Mouse (Mus musculus): ENCODE data around the gene Hsf5.
A peak's percentile ranks its signal among the peaks of the same experiment; 100 is the strongest.

The Hsf5 gene

DNA sequence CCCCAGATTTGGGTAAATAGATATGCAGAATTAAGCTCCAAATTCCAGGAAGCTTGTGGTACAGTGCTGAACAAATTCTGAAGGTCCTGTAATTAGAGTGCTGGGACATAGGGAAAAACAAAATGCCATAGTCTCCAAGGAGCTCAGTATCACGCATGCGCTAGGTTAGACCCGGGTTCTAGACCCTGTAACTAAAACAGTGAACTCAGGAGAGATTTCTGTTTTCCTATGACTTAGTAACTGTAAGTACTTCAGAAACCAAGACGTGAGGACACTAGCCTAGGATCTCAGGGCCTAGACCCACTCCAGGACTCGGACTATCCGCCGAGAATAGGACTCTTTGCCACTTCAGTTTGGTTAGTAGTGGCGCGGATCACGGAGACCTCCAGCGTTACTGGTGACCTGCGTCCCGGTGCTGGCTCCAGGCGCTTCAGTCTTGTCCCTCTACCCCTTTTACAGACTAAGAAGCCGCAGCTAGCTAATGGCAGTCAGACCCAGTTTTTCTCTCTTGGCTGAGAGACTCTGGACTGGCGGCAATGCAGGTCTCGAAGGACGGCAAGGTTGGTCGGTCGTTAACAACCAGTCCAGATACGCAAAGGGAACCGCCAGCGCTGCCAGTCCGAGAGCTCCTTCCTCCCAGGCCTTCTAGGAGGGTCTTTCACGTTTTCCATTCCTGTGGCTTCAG is 26.0 kb upstream of the Hsf5 start:
- DNase-seq, result peak; percentile 55 to 72

DNA sequence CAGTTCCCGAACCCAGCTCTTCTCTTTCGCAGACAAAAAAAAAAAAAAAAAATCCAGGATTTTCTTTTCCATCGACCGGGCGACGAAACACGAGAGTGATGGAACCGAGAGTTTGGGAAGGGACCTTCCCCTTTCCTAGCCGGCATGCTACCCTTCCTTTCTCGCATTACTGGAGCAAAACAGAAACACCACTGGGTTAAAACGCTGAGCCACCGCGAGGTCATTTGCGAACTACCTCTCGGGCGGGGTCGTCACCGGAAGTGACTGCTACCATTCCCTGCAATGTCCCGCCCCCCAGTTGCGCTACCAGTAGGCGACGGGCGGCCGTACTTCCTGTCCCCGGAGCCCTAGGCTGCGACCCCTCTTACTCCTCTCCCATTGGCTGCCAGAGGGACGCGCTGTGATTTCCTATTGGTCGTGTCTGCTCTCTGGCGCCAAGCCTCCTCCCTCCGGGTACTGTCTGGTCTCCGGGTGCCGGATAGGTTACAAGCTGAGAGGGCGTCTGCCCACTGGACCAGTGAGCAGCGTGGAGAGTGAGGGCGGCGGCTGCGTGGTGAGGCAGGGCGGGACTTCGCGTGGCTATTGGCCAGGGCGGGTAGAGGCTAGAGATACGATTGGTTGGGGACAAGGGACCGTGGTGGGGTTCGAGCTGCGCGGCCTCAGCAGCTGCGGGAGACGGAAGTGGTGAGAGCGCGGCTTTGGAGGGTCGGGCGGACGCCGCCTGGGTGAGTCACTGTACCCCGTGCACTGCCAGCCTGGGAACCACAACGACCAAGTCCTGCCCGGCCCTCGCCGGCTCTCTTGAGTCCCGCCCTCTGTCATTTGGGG is 25.2 kb upstream of the Hsf5 start, which contains the start of gene Mtmr4:
Gene Mtmr4, plus strand, starts transcription at position 637 of the 828 bp plus-strand sequence.
- DNase-seq, result peak; percentile 99 to 100

DNA sequence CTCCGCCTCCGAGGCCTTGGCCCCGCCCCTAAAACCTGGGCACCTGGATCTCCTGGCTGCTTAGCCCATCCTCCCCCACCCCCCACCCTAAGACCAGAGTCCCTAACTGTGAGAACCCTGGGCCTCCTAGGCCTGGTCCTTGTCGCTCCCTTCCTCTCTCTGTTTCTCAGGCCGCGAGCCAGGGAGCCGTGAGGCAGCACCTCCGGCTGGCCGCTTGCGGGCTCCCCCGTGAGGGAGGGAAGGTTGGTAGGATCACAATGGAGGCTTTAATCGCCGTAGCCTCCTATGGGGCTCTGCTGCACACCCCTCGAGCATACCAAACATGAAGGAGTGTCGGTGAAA is 24.6 kb upstream of the Hsf5 start:
- DNase-seq, result no peak

DNA sequence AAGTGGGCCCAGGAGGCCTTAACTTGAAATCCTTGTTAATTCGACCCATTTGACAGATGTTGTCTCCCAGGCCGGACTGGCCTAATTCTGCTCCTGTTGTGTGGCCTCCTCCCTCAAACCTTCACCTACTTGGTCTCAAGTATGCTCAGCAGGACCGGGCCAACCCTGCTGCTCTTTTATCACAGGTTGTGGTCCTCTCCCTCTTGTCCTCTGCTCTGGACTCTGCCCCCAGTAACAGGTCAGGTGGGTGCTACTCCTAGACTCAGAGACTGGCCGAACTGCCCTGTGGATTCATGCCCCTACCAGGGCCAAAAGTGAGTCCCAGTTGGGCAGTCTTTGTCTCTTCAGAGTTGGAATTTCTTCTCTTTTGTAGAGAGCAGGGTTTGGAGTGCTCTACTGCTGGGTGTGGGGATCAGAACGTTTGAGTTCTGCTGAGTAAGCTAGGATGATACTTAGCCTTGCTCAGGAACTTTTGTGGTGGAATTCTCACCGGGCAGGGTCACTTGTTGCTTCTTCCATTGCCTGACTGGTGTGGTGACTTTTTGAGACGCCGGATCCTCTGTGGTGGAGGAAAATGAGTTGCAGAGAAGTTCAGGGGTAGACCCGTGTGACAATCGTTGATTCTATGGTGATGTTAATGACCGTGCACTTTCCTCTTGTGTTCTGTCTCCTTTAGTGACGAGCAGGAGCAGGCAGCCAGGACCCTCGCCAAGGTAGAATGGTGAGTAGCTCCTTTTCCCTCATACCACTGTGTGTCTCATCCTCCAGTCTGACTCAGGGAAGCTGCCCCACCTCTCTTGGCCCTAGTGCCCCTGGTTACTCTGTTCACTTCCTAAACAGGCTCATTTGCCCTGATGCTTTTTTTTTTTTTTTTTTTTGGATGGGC is 24.0 kb upstream of the Hsf5 start:
- DNase-seq, result no peak

DNA sequence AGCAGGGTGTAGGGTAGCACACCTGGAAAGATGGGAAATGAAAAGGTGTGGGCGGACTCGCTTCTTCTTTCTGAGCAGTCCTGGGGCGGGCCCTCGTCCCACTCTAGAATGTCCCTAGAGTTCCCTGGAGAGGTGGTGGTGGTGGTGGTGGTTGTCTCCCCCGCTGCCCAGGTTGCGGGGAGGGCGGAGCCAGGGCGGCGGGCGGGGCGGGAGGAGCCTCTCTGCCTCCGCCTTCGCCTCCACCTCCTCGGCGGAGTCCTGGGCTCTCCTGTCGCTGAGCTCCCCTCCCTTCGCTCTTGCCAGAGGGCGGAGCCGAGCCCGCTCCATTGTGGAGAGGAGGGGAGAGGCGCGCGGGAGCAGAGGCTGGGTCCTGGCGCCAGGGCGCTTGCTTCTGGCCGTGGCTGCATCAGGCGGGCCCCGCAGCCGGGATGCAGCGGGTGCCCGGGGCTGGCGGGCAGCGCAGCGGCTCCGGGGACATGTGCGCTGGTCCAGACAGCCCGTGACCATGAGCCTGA is 21.6 kb upstream of the Hsf5 start:
- peak; percentile 90 to 95 for DNase-seq

DNA sequence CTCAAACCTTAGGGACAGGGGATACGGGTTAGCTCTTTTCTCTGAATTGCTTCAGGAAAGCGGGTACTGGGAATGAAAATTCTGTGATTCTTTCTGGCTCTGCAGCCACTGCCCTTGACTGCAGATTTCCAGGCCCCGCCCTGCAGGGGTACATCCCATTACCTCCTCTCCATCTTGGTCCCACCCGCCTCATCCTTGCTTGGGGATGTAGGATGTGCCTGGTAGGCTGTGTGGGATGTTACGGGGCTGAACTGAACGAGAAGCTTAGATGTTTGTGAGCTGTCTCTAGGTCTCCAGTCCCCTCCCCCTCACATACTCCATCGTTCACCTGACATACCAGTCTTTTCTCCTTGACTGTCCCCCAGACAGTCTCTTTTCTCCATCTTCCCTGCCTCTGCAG is 21.0 kb upstream of the Hsf5 start:
- peak; percentile 61 to 63 for DNase-seq

DNA sequence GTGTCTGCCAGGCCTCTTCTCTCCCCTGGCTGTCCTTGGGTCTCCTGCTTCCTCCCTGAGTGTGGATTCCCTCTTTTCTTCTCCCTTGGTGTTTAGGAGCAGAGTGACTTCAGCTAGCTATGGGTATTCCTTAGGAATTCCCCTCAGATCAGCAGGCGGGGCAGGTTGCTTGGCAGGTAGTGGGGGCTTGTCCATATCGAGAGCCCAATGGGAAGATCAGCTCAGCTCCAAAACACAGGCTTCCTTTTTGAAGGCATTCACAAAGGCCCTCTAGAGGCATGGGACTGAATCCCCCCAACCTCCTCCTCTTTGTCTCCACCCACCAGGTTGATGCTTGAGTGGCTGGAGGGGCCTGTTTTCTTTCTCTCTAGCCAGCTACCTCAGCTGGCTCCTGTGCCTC is 20.5 kb upstream of the Hsf5 start:
- peak; percentile 58 to 59 for DNase-seq

DNA sequence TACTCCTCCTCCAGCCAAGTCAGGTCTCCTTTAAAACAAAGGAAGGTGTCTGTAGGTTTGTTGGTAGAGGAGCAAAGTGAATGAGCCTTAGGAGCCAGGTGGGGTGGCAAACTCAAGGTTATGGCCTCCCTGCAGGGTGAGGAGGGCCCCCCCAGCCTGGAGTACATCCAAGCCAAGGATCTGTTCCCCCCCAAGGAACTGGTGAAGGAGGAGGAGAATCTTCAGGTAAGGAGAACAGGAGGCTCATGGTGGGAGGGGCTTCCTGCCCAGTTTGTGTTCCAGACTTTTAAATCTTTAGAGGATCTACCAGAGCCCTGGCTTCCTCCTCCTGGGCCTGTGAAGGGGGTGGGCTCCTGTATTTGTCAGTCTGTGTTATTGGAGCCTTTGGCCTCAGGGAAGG is 19.9 kb upstream of the Hsf5 start:
- peak; percentile 33 to 34 for DNase-seq

DNA sequence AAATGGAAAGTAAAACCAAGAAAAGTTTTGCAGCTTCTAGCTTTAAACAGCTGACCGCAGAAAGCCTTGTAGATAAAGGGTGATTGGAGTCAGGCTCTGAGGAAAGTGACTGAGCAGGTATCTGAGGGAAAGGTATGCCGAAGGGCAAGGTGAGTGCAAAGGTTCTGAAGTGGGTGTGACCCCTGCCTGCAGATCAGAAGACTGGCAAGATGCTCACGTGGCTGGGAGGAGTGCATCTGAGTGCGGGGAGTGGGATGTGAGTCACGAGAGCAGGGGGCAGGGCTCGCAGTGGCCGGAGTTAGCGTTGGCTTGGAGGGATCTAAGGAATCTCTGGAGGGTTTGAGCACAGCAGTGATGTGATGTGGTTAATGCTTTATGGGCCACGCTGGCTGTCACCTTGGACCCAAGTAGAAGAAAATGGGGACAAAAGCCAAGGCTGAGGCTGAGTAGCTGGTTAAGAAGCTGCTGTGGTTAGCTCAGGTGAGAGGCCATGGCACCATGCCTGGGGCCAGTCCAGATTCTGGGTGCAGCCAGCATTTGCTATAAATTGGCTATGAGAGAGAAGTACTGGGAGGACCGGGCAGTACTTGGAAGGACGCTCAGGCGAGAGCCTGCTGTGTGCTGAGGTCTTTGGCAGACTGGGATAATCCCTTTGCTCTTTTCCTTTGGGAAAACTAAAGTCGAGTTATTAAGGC is 17.4 kb upstream of the Hsf5 start:
- DNase-seq, result no peak

DNA sequence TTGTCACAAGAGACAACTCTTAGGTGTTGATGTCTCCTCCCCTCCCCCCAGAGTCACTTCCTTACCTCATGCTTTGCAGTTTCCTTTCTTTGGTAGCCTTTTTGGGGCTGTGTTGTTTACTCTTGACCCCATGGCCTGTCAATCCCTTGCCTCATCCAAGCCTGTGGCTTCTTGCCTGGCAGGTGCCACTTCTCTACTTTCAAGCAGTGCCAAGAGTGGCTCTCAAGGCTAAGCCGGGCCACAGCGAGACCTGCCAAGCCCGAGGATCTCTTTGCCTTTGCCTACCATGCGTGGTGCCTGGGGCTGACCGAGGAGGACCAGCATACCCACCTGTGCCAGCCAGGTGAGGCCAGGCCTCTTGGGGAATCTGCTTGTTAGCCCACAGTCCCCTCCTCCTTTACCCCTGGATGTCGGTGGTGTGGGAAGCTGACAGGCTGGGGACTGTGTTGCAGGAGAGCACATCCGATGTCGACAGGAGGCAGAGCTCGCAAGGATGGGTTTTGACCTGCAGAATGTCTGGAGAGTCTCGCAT is 16.6 kb upstream of the Hsf5 start:
- DNase-seq, result no peak

DNA sequence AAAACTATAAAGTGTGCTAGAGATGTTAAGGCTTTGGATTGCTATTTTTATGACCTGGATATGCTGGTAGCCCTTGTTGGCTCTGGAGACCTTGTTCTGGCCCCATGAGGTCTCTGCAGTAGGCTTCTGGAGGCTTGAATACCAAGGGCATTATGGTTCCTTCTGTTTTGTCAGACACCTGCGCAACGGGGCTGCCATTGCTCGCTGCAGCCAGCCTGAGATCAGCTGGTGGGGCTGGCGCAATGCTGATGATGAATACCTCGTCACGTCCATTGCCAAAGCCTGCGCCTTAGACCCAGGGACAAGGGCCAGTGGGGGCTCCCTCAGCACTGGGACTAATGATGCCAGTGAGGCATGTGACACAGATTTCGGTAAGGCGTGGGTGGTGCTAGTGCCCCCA is 14.7 kb upstream of the Hsf5 start:
- no peak for DNase-seq

DNA sequence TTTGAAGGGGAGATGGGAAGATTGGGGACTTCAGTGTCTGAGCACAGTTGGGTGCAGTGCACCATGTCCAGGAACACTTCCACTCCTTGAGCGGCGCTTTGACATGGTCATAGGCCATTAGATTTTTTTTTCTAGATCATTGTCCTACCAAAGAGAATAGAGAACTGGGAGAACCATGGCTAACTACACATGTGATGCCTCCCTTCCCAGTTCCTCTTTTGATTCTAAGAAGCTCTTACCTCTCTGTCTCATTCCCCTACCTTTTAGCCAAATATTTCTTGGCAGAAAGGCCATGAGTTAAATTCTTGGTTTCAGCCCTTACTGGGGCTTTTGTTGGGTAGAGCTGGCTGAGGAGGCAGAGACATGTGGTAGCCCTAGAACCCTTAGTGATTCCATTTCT is 13.4 kb upstream of the Hsf5 start:
- DNase-seq, result no peak

DNA sequence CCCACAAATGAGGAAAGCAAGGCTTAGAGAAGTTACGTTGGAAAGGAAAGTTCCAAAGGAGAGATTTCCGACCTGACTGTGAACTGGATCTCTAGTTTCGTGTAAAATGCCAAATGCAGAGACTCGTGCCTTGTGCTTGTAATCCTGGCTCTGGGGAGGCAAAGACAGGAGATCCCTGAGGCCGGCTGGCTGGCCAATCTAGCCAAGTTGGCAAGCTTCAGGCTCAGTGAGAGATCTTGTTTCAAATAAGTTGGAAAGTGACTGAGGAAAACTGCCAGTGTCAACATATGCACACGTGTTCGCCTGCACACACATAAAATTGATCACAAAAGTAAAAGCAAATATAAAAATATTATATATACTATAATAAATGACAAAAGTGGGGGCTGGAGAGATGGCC is 7.7 kb upstream of the Hsf5 start:
- DNase-seq, result peak; percentile 28 to 53

DNA sequence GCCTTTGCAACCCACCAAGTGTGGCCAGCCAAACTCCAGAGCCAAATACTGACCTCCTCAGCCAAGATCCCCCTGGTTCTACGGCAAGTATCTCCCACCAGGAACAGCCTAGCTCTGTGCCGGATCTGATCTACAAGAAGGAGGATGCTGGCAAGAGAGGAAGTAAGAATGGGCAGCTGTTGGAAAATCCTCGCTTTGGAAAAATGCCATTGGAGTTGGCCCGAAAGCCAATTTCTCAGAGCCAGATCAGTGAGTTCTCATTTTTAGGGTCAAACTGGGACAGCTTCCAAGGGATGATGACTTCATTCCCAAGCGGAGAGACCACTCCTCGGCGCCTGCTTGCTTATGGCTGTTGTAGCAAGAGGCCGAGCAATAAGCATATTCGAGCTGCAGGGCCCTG is 5.4 kb upstream of the Hsf5 start:
- peak; percentile 71 to 74 for DNase-seq

DNA sequence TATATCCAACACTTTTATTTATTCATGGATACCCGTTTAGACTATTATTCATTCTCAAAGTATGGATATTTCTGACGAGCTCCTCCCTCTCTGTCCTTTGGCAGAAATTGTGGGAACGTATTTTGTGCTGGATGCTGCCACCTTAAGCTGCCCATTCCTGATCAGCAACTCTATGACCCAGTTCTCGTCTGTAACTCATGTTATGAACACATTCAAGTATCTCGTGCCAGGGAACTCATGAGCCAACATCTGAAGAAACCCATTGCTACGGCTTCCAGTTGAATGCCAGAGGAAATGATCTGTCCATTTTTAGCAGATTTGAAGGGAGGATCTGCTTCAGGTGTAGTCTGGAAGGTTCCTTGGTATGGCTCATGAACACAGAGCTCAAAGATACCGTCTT is 3.0 kb upstream of the Hsf5 start:
- no peak for DNase-seq

DNA sequence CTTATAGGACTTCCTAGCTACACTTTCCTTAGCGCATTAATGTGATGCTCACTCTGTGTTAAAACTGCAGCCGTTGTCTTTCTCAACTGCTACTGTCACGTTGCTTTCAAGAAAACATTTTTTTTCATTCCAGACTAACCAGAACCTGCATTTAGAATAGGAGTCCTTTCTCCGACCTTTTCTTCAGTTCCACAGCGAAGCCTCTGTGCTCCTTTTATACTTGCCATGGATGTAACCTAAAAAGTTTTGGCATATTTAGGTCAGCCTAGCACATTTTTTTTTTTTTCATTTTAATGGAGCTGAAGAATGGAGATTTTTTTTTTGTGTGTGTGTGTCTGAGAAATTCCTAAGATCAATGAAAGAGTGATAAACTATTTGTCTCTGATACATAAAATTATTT is 1.4 kb upstream of the Hsf5 start:
- no peak for DNase-seq

DNA sequence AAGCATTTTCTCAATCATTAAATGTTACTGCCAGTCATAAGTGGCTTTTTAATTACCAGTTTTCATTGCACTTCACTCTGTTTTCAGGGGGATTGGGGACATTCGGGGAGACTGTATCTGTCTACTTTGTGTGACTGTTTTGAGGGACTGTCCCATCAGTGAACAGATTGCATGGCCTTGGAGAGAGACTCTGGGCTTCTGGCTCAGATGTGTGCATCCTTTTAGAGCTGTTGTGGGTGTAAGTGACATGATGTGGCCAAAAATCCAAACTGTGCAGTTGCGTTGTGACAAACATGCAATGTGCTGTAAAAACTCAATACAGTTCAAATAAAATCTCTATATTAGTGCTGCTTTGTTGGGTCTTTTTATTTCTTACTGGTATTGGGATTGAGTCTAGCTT is 1.0 kb upstream of the Hsf5 start:
- DNase-seq, result no peak

DNA sequence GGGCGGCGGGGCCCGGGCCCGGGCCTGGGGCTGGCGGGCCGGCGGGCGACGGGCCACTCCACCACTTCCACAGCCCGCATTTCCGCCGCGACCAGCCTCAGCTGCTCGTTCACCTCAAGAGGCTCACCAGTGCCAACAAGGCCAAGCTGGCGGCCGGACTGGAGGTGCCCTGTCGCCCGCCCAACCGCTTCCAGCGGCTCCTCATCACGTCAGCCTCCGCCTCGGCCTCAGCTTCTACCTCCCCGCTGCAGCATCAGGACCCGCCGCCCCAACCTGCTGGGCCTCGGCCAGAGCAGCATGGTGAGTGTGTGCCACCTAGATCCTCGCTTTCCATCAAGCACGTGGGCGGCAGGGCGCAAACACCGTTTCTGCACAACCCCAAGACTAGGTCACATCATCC is 642 bp downstream of the Hsf5 start:
- DNase-seq, result no peak

DNA sequence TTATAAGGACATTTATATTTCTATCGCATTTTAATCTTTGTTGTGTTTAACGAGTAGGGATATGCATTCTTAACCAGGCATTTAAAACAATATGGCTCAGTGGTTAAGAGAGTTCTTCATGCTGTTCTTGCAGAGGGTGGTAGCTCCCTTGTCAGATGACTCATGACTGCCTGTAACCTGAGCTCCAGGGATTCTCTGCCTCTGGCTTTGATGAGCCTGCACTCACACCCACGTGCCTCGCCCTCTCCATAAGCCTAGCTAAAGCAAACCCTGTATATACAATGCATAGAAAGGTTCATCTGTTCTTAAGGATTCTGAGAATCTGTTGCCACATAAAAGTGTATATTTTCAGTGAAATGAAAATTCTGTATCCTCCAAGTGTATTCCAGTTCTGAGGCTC is 6.2 kb downstream of the Hsf5 start:
- no peak for DNase-seq

DNA sequence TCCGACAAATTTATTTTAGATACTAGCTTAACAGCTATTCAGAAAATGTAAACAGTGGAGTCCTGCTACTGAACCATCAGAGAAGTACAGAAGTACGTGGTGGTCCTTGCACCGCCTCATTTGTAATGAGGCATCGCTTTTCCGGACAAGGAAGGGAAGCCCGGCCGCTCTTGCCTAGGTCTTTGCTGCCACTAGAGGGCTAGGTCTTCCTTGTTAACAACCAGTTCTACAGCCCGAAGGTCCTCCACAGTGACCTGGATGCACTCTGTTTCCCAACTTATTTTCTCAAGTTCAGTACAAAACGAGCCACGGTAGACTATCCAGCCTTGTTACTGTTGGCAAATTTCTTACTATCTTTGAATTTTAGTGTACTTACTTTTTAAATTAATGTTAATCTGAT is 12.9 kb downstream of the Hsf5 start:
- DNase-seq, result peak; percentile 71 to 75

DNA sequence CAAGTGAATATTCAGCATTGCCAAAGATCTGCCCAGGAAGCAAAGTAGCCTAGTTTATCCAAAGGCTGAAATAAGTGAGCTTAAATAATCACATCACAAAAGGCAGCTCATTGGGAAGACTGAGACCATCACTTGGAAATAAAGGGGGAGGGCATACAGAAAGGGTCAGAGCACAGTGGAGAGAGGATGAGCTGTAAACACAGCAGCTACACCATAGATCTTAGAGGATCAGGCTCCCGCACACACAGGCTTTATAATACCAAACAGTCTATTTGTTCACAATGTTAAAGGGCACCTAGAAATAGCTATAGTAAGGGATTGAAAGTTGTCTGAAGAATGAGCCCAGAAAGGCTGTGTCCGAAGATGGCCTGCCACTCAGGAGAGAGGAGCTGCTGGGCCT is 21.8 kb downstream of the Hsf5 start:
- DNase-seq, result no peak

DNA sequence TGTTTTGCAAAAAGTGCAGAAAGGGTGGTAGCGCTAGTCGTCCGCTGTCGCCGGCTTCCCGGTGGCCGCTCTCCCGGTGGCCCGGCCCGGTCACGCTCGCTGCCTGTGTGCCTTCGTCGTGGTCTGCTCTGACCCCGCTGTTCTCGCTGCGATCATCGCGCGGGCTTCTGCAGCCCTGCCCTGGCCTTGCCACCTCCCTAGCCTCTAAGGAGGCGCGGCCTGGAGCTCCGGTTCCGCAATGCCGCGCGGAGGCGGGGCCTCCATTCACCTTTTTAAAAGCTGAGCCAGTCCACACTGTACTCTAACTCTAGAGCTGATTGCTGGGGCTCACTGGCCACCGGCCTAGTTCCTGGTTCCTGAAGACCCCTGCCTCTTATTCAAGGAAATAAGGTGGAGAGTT is 22.2 kb downstream of the Hsf5 start:
- peak; percentile 55 to 59 for DNase-seq
